Mouse (Mus musculus) liver, adult 2 months (tissue): ENCODE measurements around the gene Invs. TPM values are rescaled to one million over a fixed set of nuclear protein-coding genes. Genes with fewer than 3 reads are reported as not detected.

ENCODE experiments used
- DNase-seq: peaks from one replicate; pipeline ENCODE4 v3.0.0-alpha.2; 2011; ENCODE audit warnings: low read depth, low spot score; ENCODE audit errors: extremely low read depth
- H3K27ac ChIP-seq: fragments of 200-500 bp; replicated peaks from 2 replicates; pipeline ENCODE4 v1.5.1; 2012; ENCODE audit warnings: low read depth, mild to moderate bottlenecking, control low read depth, inconsistent platforms, low read length; ENCODE audit not compliant: insufficient read depth
- H3K27me3 ChIP-seq: fragments of 200-500 bp; 2 replicates; pipeline ENCODE4 v1.6.1; 2012; ENCODE audit warnings: mild to moderate bottlenecking, moderate library complexity, low read length, inconsistent platforms; ENCODE audit not compliant: control insufficient read depth, insufficient read depth
- H3K36me3 ChIP-seq: fragments of 200-500 bp; 2 replicates; pipeline ENCODE4 v1.6.1; 2012; ENCODE audit warnings: low read length, inconsistent platforms; ENCODE audit not compliant: control insufficient read depth, insufficient read depth
- H3K4me1 ChIP-seq: fragments of 200-500 bp; 2 replicates; pipeline ENCODE4 v1.6.1; 2011; ENCODE audit warnings: low read length; ENCODE audit not compliant: control insufficient read depth, insufficient read depth
- H3K4me3 ChIP-seq: fragments of 200-500 bp; 2 replicates; pipeline ENCODE4 v1.5.1; 2011; ENCODE audit warnings: low read depth, mild to moderate bottlenecking, control low read depth, low read length, moderate library complexity; ENCODE audit not compliant: insufficient read depth
- H3K79me2 ChIP-seq: fragments of 200-500 bp; 2 replicates; pipeline ENCODE4 v1.6.1; 2012; ENCODE audit warnings: inconsistent platforms, mild to moderate bottlenecking, low read length, moderate library complexity; ENCODE audit not compliant: control insufficient read depth, insufficient read depth
- H3K9ac ChIP-seq: fragments of 200-500 bp; 2 replicates; pipeline ENCODE4 v1.6.1; 2012; ENCODE audit warnings: low read depth, mild to moderate bottlenecking, control low read depth, inconsistent platforms, low read length
- CTCF ChIP-seq: fragments of 200-500 bp; IDR thresholded peaks from 2 replicates; pipeline ENCODE4 v1.5.1; 2011; ENCODE audit warnings: low read depth, low read length, control low read depth
- POLR2A ChIP-seq: fragments of 200-500 bp; IDR thresholded peaks from 2 replicates; pipeline ENCODE4 v1.6.1; 2011; ENCODE audit warnings: low read length, control low read depth; ENCODE audit not compliant: insufficient read depth; ENCODE audit errors: extremely low read depth
- WGBS: fragments of 180-500 bp; shearing (Covaris S2); methylation state at CpG from one replicate; pipeline ENCODE4 v1.1.7; 2018; 5-methylcytosine and 5-hydroxymethylcytosine counted together
- polyA plus RNA-seq: library from polyadenylated mRNA; depleted of rRNA; stranded (reverse); fragments of >200 nt; gene quantifications from 2 replicates; pipeline ENCODE4 v1.2.3, GENCODE M21; 2012
- total RNA-seq: library from RNA; depleted of rRNA; stranded (reverse); fragments of >200 nt; gene quantifications from 2 replicates; pipeline ENCODE4 v1.2.3, GENCODE M21; 2014

Gene Invs
- total and polyA plus RNA-seq, 2 experiments, result 1.7 to 9.9 TPM

GRCm38 (mm10) chr4:48253266-48253665, 26.3 kb upstream of the Invs start:
- no peaks in the 10 kb centered on the region for H3K36me3 ChIP-seq
- peaks cover 11% of the 10 kb centered on the region; the same call in 1 of the 2 replicates for H3K79me2 ChIP-seq
- no peak overlapping the region for H3K9ac ChIP-seq
- DNase-seq, result no peak
- TF ChIP-seq CTCF, result no peak
- no peak for TF ChIP-seq POLR2A
- no peak overlapping the region for H3K27ac ChIP-seq
- H3K27me3 ChIP-seq, result no peaks in the 10 kb centered on the region
- no peak overlapping the region for H3K4me3 ChIP-seq
- no peaks in the 10 kb centered on the region; the same call in 1 of the 2 replicates for H3K4me1 ChIP-seq

GRCm38 (mm10) chr4:48258045-48258444, 21.5 kb upstream of the Invs start:
- no peak for DNase-seq
- no peak overlapping the region for H3K4me3 ChIP-seq
- 97% methylated on average over 3 of the region's 3 CpGs for WGBS
- H3K4me1 ChIP-seq, result peaks cover 9% of the 10 kb centered on the region
- no peaks in the 10 kb centered on the region for H3K36me3 ChIP-seq
- TF ChIP-seq POLR2A (no peak), CTCF (no peak)
- no peak overlapping the region for H3K9ac ChIP-seq
- H3K79me2 ChIP-seq, result peaks cover 23% of the 10 kb centered on the region
- no peak overlapping the region for H3K27ac ChIP-seq
- no peaks in the 10 kb centered on the region for H3K27me3 ChIP-seq

- Histone ChIP-seq H3K4me3 (no peak overlapping the region), H3K4me1 (peaks cover 19% of the 10 kb centered on the region), H3K9ac (no peak overlapping the region), H3K36me3 (peaks cover 1% of the 10 kb centered on the region; the same call in 1 of the 2 replicates), H3K27me3 (no peaks in the 10 kb centered on the region), H3K79me2 (peaks cover 30% of the 10 kb centered on the region; the same call in 1 of the 2 replicates), H3K27ac (no peak overlapping the region)
- no peak for DNase-seq
- 83% methylated on average over 3 of the region's 3 CpGs for WGBS
- TF ChIP-seq CTCF, result no peak
- TF ChIP-seq POLR2A, result no peak
Observed at GRCm38 (mm10) chr4:48267683-48268082, 11.9 kb upstream of the Invs start.

GRCm38 (mm10) chr4:48268127-48268526, 11.4 kb upstream of the Invs start:
- H3K27me3 ChIP-seq, result no peaks in the 10 kb centered on the region
- peaks cover 30% of the 10 kb centered on the region; the same call in 1 of the 2 replicates for H3K79me2 ChIP-seq
- no peak overlapping the region for H3K9ac ChIP-seq
- DNase-seq, result no peak
- H3K4me1 ChIP-seq, result peaks cover 22% of the 10 kb centered on the region
- 76% methylated on average over 1 of the region's 1 CpGs for WGBS
- no peak overlapping the region for H3K4me3 ChIP-seq
- no peak overlapping the region for H3K27ac ChIP-seq
- H3K36me3 ChIP-seq, result peaks cover 1% of the 10 kb centered on the region; the same call in 1 of the 2 replicates
- TF ChIP-seq POLR2A, result no peak
- no peak for TF ChIP-seq CTCF

- peaks cover 31% of the 10 kb centered on the region for H3K4me1 ChIP-seq
- TF ChIP-seq CTCF (no peak), POLR2A (no peak)
- DNase-seq, result no peak
- no peak overlapping the region for H3K9ac ChIP-seq
- peaks cover 1% of the 10 kb centered on the region; the same call in 1 of the 2 replicates for H3K36me3 ChIP-seq
- H3K27me3 ChIP-seq, result no peaks in the 10 kb centered on the region
- H3K27ac ChIP-seq, result no peak overlapping the region
- H3K4me3 ChIP-seq, result no peak overlapping the region
- peaks cover 37% of the 10 kb centered on the region; the same call in 1 of the 2 replicates for H3K79me2 ChIP-seq
Observed at GRCm38 (mm10) chr4:48270532-48270931, 9.0 kb upstream of the Invs start.

GRCm38 (mm10) chr4:48271838-48272237, 7.7 kb upstream of the Invs start:
- 43% methylated on average over 5 of the region's 5 CpGs for WGBS
- TF ChIP-seq POLR2A, result no peak
- no peak for TF ChIP-seq CTCF

More at GRCm38 (mm10) chr4:48271838-48272237, 7.7 kb upstream of the Invs start:
- no peak overlapping the region for H3K4me3 ChIP-seq
- DNase-seq, result no peak
- H3K79me2 ChIP-seq, result peaks cover 35% of the 10 kb centered on the region; the same call in 1 of the 2 replicates
- H3K27ac ChIP-seq, result peak overlapping the region; percentile 7; the same call in 1 of the 2 replicates
- H3K27me3 ChIP-seq, result no peaks in the 10 kb centered on the region
- H3K4me1 ChIP-seq, result peaks cover 31% of the 10 kb centered on the region
- peaks cover 1% of the 10 kb centered on the region; the same call in 1 of the 2 replicates for H3K36me3 ChIP-seq
- no peak overlapping the region for H3K9ac ChIP-seq
